Mouse (Mus musculus): ENCODE data around the gene Clec2d. TPM values are rescaled to one million over a fixed set of nuclear protein-coding genes. Genes with fewer than 3 reads are reported as not detected.
"Not testable (repeated sequence)": the region's sequence is repeated elsewhere in the genome, so short reads cannot be mapped to it uniquely, and the experiment has no call there.

The Clec2d gene
- polyA plus RNA-seq, 1 experiment from 2014 or later: 0.97 TPM

- DNase-seq (ENCODE audit: low spot score): no peak
- H3K9ac ChIP-seq (ENCODE audit: low read depth, low read length): no peak overlapping the region
- WGBS: 69% methylated on average over 1 of the region's 1 CpGs
These were observed 9.5 kb upstream of the Clec2d start for GRCm38 (mm10) chr6:129170925-129171324.

GRCm38 (mm10) chr6:129171675-129172074 is 8.7 kb upstream of the Clec2d start:
- H3K9ac ChIP-seq (ENCODE audit: low read depth, low read length): no peak overlapping the region
- no peak for ATAC-seq (ENCODE audit: low read depth)
- no peaks in the 10 kb centered on the region for H3K36me3 ChIP-seq (ENCODE audit: control insufficient read depth, insufficient read depth, low read length)
- H3K27ac ChIP-seq (replicated peaks; ENCODE audit: low read depth, low read length): no peak overlapping the region
- H3K4me3 ChIP-seq (ENCODE audit: low read depth, low read length): no peak overlapping the region
- WGBS: 97% methylated on average over 1 of the region's 1 CpGs
- H3K27me3 ChIP-seq (replicated peaks; ENCODE audit: control insufficient read depth, insufficient read depth, low read length): no peaks in the 10 kb centered on the region
- no peaks in the 10 kb centered on the region for H3K9me3 ChIP-seq (ENCODE audit: control insufficient read depth, low read length)
- no peaks in the 10 kb centered on the region for H3K4me1 ChIP-seq (ENCODE audit: control insufficient read depth, insufficient read depth, low read length)
- no peak overlapping the region for H3K4me2 ChIP-seq (ENCODE audit: low read depth, low read length)
- DNase-seq (ENCODE audit: low spot score): no peak

More at GRCm38 (mm10) chr6:129170925-129171324, 9.5 kb upstream of the Clec2d start:
- Histone ChIP-seq H3K9me3 (ENCODE audit: control insufficient read depth, low read length) (no peaks in the 10 kb centered on the region), H3K4me2 (ENCODE audit: low read depth, low read length) (no peak overlapping the region), H3K27ac (replicated peaks; ENCODE audit: low read depth, low read length) (no peak overlapping the region), H3K4me3 (ENCODE audit: low read depth, low read length) (no peak overlapping the region), H3K4me1 (ENCODE audit: control insufficient read depth, insufficient read depth, low read length) (no peaks in the 10 kb centered on the region), H3K27me3 (replicated peaks; ENCODE audit: control insufficient read depth, insufficient read depth, low read length) (no peaks in the 10 kb centered on the region), H3K36me3 (ENCODE audit: control insufficient read depth, insufficient read depth, low read length) (no peaks in the 10 kb centered on the region)
- ATAC-seq (ENCODE audit: low read depth): no peak

- Histone ChIP-seq H3K4me2 (ENCODE audit: low read depth, low read length) (no peak overlapping the region), H3K4me1 (ENCODE audit: control insufficient read depth, insufficient read depth, low read length) (no peaks in the 10 kb centered on the region), H3K27me3 (replicated peaks; ENCODE audit: control insufficient read depth, insufficient read depth, low read length) (no peaks in the 10 kb centered on the region), H3K9ac (ENCODE audit: low read depth, low read length) (no peak overlapping the region), H3K36me3 (ENCODE audit: control insufficient read depth, insufficient read depth, low read length) (no peaks in the 10 kb centered on the region), H3K27ac (replicated peaks; ENCODE audit: low read depth, low read length) (no peak overlapping the region), H3K4me3 (ENCODE audit: low read depth, low read length) (no peak overlapping the region), H3K9me3 (ENCODE audit: control insufficient read depth, low read length) (no peaks in the 10 kb centered on the region)
- DNase-seq (ENCODE audit: low spot score): no peak
- ATAC-seq (ENCODE audit: low read depth): no peak
These were observed 5.6 kb upstream of the Clec2d start for GRCm38 (mm10) chr6:129174836-129175235.

- Histone ChIP-seq H3K4me1 (ENCODE audit: control insufficient read depth, insufficient read depth, low read length) (no peaks in the 10 kb centered on the region), H3K9ac (ENCODE audit: low read depth, low read length) (no peak overlapping the region), H3K9me3 (ENCODE audit: control insufficient read depth, low read length) (no peaks in the 10 kb centered on the region), H3K36me3 (ENCODE audit: control insufficient read depth, insufficient read depth, low read length) (no peaks in the 10 kb centered on the region), H3K27me3 (replicated peaks; ENCODE audit: control insufficient read depth, insufficient read depth, low read length) (no peaks in the 10 kb centered on the region), H3K4me2 (ENCODE audit: low read depth, low read length) (no peak overlapping the region), H3K27ac (replicated peaks; ENCODE audit: low read depth, low read length) (no peak overlapping the region), H3K4me3 (ENCODE audit: low read depth, low read length) (no peak overlapping the region)
- ATAC-seq (ENCODE audit: low read depth): no peak
- no peak for DNase-seq (ENCODE audit: low spot score)
These were observed 4.8 kb upstream of the Clec2d start for GRCm38 (mm10) chr6:129175612-129176011.

- no peak for DNase-seq (ENCODE audit: low spot score)
- ATAC-seq (ENCODE audit: low read depth): no peak
- no peaks in the 10 kb centered on the region for H3K36me3 ChIP-seq (ENCODE audit: control insufficient read depth, insufficient read depth, low read length)
- 62% methylated on average over 1 of the region's 1 CpGs for WGBS
- H3K27ac ChIP-seq (replicated peaks; ENCODE audit: low read depth, low read length): no peak overlapping the region
- no peaks in the 10 kb centered on the region for H3K27me3 ChIP-seq (replicated peaks; ENCODE audit: control insufficient read depth, insufficient read depth, low read length)
- H3K4me1 ChIP-seq (ENCODE audit: control insufficient read depth, insufficient read depth, low read length): no peaks in the 10 kb centered on the region
- H3K4me3 ChIP-seq (ENCODE audit: low read depth, low read length): no peak overlapping the region
- no peak overlapping the region for H3K4me2 ChIP-seq (ENCODE audit: low read depth, low read length)
- no peak overlapping the region for H3K9ac ChIP-seq (ENCODE audit: low read depth, low read length)
- no peaks in the 10 kb centered on the region for H3K9me3 ChIP-seq (ENCODE audit: control insufficient read depth, low read length)
These were observed 3.8 kb upstream of the Clec2d start for GRCm38 (mm10) chr6:129176621-129177020.

GRCm38 (mm10) chr6:129179281-129179680 is 1.1 kb upstream of the Clec2d start:
- H3K27ac ChIP-seq (replicated peaks; ENCODE audit: low read depth, low read length): no peak overlapping the region
- no peak overlapping the region for H3K4me2 ChIP-seq (ENCODE audit: low read depth, low read length)
- H3K4me1 ChIP-seq (ENCODE audit: control insufficient read depth, insufficient read depth, low read length): no peaks in the 10 kb centered on the region
- no peaks in the 10 kb centered on the region for H3K27me3 ChIP-seq (replicated peaks; ENCODE audit: control insufficient read depth, insufficient read depth, low read length)
- no peak for ATAC-seq (ENCODE audit: low read depth)
- H3K36me3 ChIP-seq (ENCODE audit: control insufficient read depth, insufficient read depth, low read length): no peaks in the 10 kb centered on the region
- no peaks in the 10 kb centered on the region for H3K9me3 ChIP-seq (ENCODE audit: control insufficient read depth, low read length)
- no peak overlapping the region for H3K9ac ChIP-seq (ENCODE audit: low read depth, low read length)
- WGBS: 85% methylated on average over 2 of the region's 2 CpGs
- no peak overlapping the region for H3K4me3 ChIP-seq (ENCODE audit: low read depth, low read length)
- peak; percentile 22 for DNase-seq (ENCODE audit: low spot score)

GRCm38 (mm10) chr6:129179831-129180230 is 584 bp upstream of the Clec2d start:
- not testable (repeated sequence) for DNase-seq (ENCODE audit: low spot score); ATAC-seq (ENCODE audit: low read depth); H3K9ac ChIP-seq (ENCODE audit: low read depth, low read length); H3K4me3 ChIP-seq (ENCODE audit: low read depth, low read length); H3K9me3 ChIP-seq (ENCODE audit: control insufficient read depth, low read length); H3K27ac ChIP-seq (replicated peaks; ENCODE audit: low read depth, low read length); H3K27me3 ChIP-seq (replicated peaks; ENCODE audit: control insufficient read depth, insufficient read depth, low read length); H3K36me3 ChIP-seq (ENCODE audit: control insufficient read depth, insufficient read depth, low read length); H3K4me2 ChIP-seq (ENCODE audit: low read depth, low read length); H3K4me1 ChIP-seq (ENCODE audit: control insufficient read depth, insufficient read depth, low read length)
- WGBS: 90% methylated on average over 1 of the region's 1 CpGs

GRCm38 (mm10) chr6:129181249-129181648 is 834 bp downstream of the Clec2d start:
- peak overlapping the region; percentile 56 for H3K4me2 ChIP-seq (ENCODE audit: low read depth, low read length)
- H3K9me3 ChIP-seq (ENCODE audit: control insufficient read depth, low read length): no peaks in the 10 kb centered on the region
- peak overlapping the region; percentile 46 for H3K4me3 ChIP-seq (ENCODE audit: low read depth, low read length)
- no peaks in the 10 kb centered on the region for H3K4me1 ChIP-seq (ENCODE audit: control insufficient read depth, insufficient read depth, low read length)
- H3K9ac ChIP-seq (ENCODE audit: low read depth, low read length): peak overlapping the region; percentile 65
- no peak for DNase-seq (ENCODE audit: low spot score)
- H3K27ac ChIP-seq (replicated peaks; ENCODE audit: low read depth, low read length): peak overlapping the region; percentile 92
- peaks cover 15% of the 10 kb centered on the region; the same call in 1 of the 2 replicates for H3K36me3 ChIP-seq (ENCODE audit: control insufficient read depth, insufficient read depth, low read length)
- no peak for ATAC-seq (ENCODE audit: low read depth)
- 8% methylated on average over 1 of the region's 1 CpGs for WGBS
- H3K27me3 ChIP-seq (replicated peaks; ENCODE audit: control insufficient read depth, insufficient read depth, low read length): no peaks in the 10 kb centered on the region

GRCm38 (mm10) chr6:129181683-129182082 is 1.3 kb downstream of the Clec2d start:
- no peaks in the 10 kb centered on the region for H3K9me3 ChIP-seq (ENCODE audit: control insufficient read depth, low read length)
- H3K27ac ChIP-seq (replicated peaks; ENCODE audit: low read depth, low read length): peak overlapping the region; percentile 36
- peak overlapping the region; percentile 53 for H3K9ac ChIP-seq (ENCODE audit: low read depth, low read length)
- ATAC-seq (ENCODE audit: low read depth) (no peak), DNase-seq (ENCODE audit: low spot score) (peak; percentile 86)
- peaks cover 19% of the 10 kb centered on the region; the same call in 1 of the 2 replicates for H3K36me3 ChIP-seq (ENCODE audit: control insufficient read depth, insufficient read depth, low read length)
- no peaks in the 10 kb centered on the region for H3K27me3 ChIP-seq (replicated peaks; ENCODE audit: control insufficient read depth, insufficient read depth, low read length)
- no peaks in the 10 kb centered on the region for H3K4me1 ChIP-seq (ENCODE audit: control insufficient read depth, insufficient read depth, low read length)
- H3K4me2 ChIP-seq (ENCODE audit: low read depth, low read length): peak overlapping the region; percentile 44
- H3K4me3 ChIP-seq (ENCODE audit: low read depth, low read length): peak overlapping the region; percentile 46
